Mouse (Mus musculus) kidney, postnatal 0 days (tissue): ENCODE data around the gene Mettl26. TPM values are rescaled to one million over a fixed set of nuclear protein-coding genes. Genes with fewer than 3 reads are reported as not detected.

Source experiments
- ATAC-seq: fragments of 200-750 bp; cut with Nextera tagmentation; replicated peaks from 2 replicates; pipeline ENCODE4 v1.8.0; 2017; ENCODE audit warnings: low read depth, moderate number of reproducible peaks, moderate TSS enrichment, moderate library complexity; ENCODE audit not compliant: low FRiP score
- DNase-seq: peaks from one replicate; pipeline ENCODE4 v3.0.0-alpha.2; 2016; ENCODE audit warnings: low spot score
- H3K27ac ChIP-seq: fragments of 300-500 bp; sonication (generic); 2 replicates; pipeline ENCODE4 v1.5.1; 2014; ENCODE audit warnings: mild to moderate bottlenecking
- H3K27me3 ChIP-seq: fragments of 300-500 bp; sonication (generic); 2 replicates; pipeline ENCODE4 v1.6.1; 2014; ENCODE audit warnings: low read length, mixed read lengths; ENCODE audit not compliant: insufficient read depth
- H3K36me3 ChIP-seq: fragments of 300-500 bp; sonication (generic); 2 replicates; pipeline ENCODE4 v1.6.1; 2014; ENCODE audit warnings: low read length, mixed read lengths; ENCODE audit not compliant: insufficient read depth
- H3K4me1 ChIP-seq: fragments of 300-500 bp; sonication (generic); replicated peaks from 2 replicates; pipeline ENCODE4 v1.6.1; 2014; ENCODE audit warnings: antibody characterized with exemption, low read length, mixed read lengths; ENCODE audit not compliant: insufficient read depth
- H3K4me2 ChIP-seq: fragments of 300-500 bp; sonication (generic); 2 replicates; pipeline ENCODE4 v1.6.1; 2014; ENCODE audit warnings: mild to moderate bottlenecking, low read length, moderate library complexity, mixed read lengths
- H3K4me3 ChIP-seq: fragments of 300-500 bp; sonication (generic); replicated peaks from 2 replicates; pipeline ENCODE4 v1.5.1; 2014; ENCODE audit warnings: low read depth, low read length
- H3K9ac ChIP-seq: fragments of 300-500 bp; sonication (generic); 2 replicates; pipeline ENCODE4 v1.6.1; 2014; ENCODE audit warnings: low read depth, low read length
- H3K9me3 ChIP-seq: fragments of 300-500 bp; sonication (generic); replicated peaks from 2 replicates; pipeline ENCODE4 v1.6.1; 2016; ENCODE audit warnings: low read length, inconsistent platforms, mixed read lengths
- CTCF ChIP-seq: IDR thresholded peaks from 2 replicates; pipeline ENCODE4 v1.5.1; 2016; ENCODE audit warnings: antibody characterized with exemption, low read depth, mild to moderate bottlenecking, moderate library complexity
- WGBS: fragments of 180-500 bp; shearing (Covaris S2); extraction: QIAGEN DNeasy Blood & Tissue Kit; methylation state at CpG from one replicate; pipeline ENCODE4 v1.1.7; 2014; 5-methylcytosine and 5-hydroxymethylcytosine counted together
- polyA plus RNA-seq: library from polyadenylated mRNA; unstranded; fragments of >200 nt; fragmentation: Nextera tagmentation; extraction: Ambion mirVana; gene quantifications from 2 replicates; pipeline ENCODE4 v1.2.1, GENCODE M21; 2015

The Mettl26 gene
- polyA plus RNA-seq = 106 and 119 TPM in 2 replicates

DNA sequence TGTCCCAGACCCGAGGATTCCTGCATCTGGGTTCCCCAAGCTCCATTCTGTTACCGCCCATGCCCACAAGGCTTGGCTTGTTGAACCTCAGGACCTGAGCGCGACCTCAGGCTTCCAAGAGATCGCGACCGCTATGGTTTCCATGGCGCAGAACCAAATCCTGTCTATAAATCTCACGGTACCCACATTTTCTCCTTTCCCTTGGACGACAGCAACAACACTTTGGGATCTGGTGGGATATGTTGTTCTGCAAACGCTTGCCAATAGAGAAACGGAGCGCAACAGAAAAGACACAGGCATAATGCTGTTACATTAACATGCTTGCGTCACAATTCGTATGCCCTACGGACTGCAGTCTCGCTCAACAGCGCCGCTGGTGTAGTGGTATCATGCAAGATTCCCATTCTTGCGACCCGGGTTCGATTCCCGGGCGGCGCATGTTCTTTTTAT, at the start of gene Mettl26:
Gene Mettl26, plus strand, starts transcription at position 354 of the 450 bp plus-strand sequence.
- H3K9ac ChIP-seq = peak within 1 kb of the TSS; percentile 57
- ATAC-seq = peak; percentile 40; the same call in 1 of the 2 replicates
- no peaks in the 10 kb centered on the region for H3K27me3 ChIP-seq
- H3K4me3 ChIP-seq = peak within 1 kb of the TSS; percentile 54
- 0 out of 2 replicates have a peak, but pooled peaks cover 11% of the 10 kb centered on the region for H3K36me3 ChIP-seq
- peaks cover 10% of the 10 kb centered on the region for H3K4me1 ChIP-seq
- no peaks in the 10 kb centered on the region for H3K9me3 ChIP-seq
- peak within 1 kb of the TSS; percentile 73 for H3K4me2 ChIP-seq
- DNase-seq = peak; percentile 86
- under 1% methylated on average over 25 of the region's 25 CpGs for WGBS
- H3K27ac ChIP-seq = peak within 1 kb of the TSS; percentile 84
- peak; percentile 18; the same call in 1 of the 2 replicates for TF ChIP-seq CTCF

DNA sequence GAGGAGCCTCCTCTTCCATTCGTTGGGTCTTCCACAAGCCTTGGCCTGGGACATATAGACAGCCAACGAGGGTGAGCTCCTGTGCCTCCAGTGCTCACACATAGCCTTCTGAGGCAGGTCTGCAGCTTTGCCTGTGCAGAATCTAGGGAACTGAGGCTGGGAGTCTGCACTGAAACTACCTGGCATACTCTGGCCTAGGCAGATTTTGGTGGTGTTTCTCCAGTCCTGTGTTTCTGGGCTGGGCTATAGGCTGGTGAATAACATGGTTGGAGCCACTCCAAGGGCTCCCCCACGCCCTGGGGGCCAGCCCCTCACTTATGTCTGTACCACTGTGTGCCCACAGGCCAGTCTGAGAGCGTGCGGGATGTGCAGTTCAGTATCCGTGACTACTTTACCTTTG, 49.6 kb upstream of the Mettl26 start:
- no peak overlapping the region for H3K4me2 ChIP-seq
- H3K9ac ChIP-seq = no peak overlapping the region
- ATAC-seq = no peak
- H3K4me3 ChIP-seq = no peak overlapping the region
- no peak for DNase-seq
- H3K27me3 ChIP-seq = peaks cover 2% of the 10 kb centered on the region; the same call in 1 of the 2 replicates
- peaks cover 26% of the 10 kb centered on the region for H3K4me1 ChIP-seq
- whole genome bisulfite sequencing = 86% methylated on average over 6 of the region's 6 CpGs
- peaks cover 22% of the 10 kb centered on the region for H3K36me3 ChIP-seq
- no peak overlapping the region for H3K27ac ChIP-seq
- TF ChIP-seq CTCF = no peak
- no peaks in the 10 kb centered on the region for H3K9me3 ChIP-seq

- WGBS = 93% methylated on average over 27 of the region's 27 CpGs
- ATAC-seq = no peak
Measured at GRCm38 (mm10) chr17:25825984-25826570, 48.8 kb upstream of the Mettl26 start.

GRCm38 (mm10) chr17:25827011-25827410, 47.9 kb upstream of the Mettl26 start:
- Histone ChIP-seq H3K4me2 (no peak overlapping the region), H3K36me3 (peaks cover 34% of the 10 kb centered on the region), H3K4me1 (peaks cover 36% of the 10 kb centered on the region), H3K4me3 (no peak overlapping the region), H3K9me3 (no peaks in the 10 kb centered on the region), H3K9ac (no peak overlapping the region), H3K27me3 (no peaks in the 10 kb centered on the region), H3K27ac (no peak overlapping the region)
- no peak for ATAC-seq
- WGBS = 96% methylated on average over 13 of the region's 13 CpGs
- no peak for TF ChIP-seq CTCF
- DNase-seq = no peak

More at GRCm38 (mm10) chr17:25825984-25826570, 48.8 kb upstream of the Mettl26 start:
- Histone ChIP-seq H3K27ac (no peak overlapping the region), H3K4me2 (no peak overlapping the region), H3K4me1 (peaks cover 27% of the 10 kb centered on the region), H3K9me3 (no peaks in the 10 kb centered on the region), H3K36me3 (peaks cover 30% of the 10 kb centered on the region), H3K27me3 (no peaks in the 10 kb centered on the region), H3K4me3 (no peak overlapping the region), H3K9ac (no peak overlapping the region)
- no peak for TF ChIP-seq CTCF
- DNase-seq = no peak

- no peak overlapping the region for H3K9ac ChIP-seq
- no peaks in the 10 kb centered on the region for H3K9me3 ChIP-seq
- ATAC-seq (no peak), DNase-seq (no peak)
- peaks cover 34% of the 10 kb centered on the region for H3K36me3 ChIP-seq
- no peaks in the 10 kb centered on the region for H3K27me3 ChIP-seq
- H3K4me2 ChIP-seq = peak overlapping the region; percentile 66; the same call in 1 of the 2 replicates
- H3K27ac ChIP-seq = no peak overlapping the region
- H3K4me1 ChIP-seq = peaks cover 37% of the 10 kb centered on the region
- 88% methylated on average over 22 of the region's 22 CpGs for WGBS
- TF ChIP-seq CTCF = no peak
- H3K4me3 ChIP-seq = no peak overlapping the region
Measured at GRCm38 (mm10) chr17:25827546-25828222, 47.2 kb upstream of the Mettl26 start.

- no peaks in the 10 kb centered on the region for H3K9me3 ChIP-seq
- peak overlapping the region; percentile 34; the same call in 1 of the 2 replicates for H3K4me3 ChIP-seq
- H3K27ac ChIP-seq = peak overlapping the region; percentile 88; the same call in 1 of the 2 replicates
- H3K4me1 ChIP-seq = peaks cover 37% of the 10 kb centered on the region
- no peak overlapping the region; the same call in 1 of the 2 replicates for H3K9ac ChIP-seq
- ATAC-seq (no peak), DNase-seq (no peak)
- TF ChIP-seq CTCF = no peak
- 87% methylated on average over 8 of the region's 8 CpGs for WGBS
- H3K27me3 ChIP-seq = no peaks in the 10 kb centered on the region
- peaks cover 34% of the 10 kb centered on the region for H3K36me3 ChIP-seq
- H3K4me2 ChIP-seq = peak overlapping the region; percentile 66
Measured at GRCm38 (mm10) chr17:25828223-25828594, 46.7 kb upstream of the Mettl26 start.
